Mouse (Mus musculus): Measurements from ENCODE around the gene Pnpla5.
A peak's percentile ranks its signal among the peaks of the same experiment; 100 is the strongest.
"Not testable (repeated sequence)": the region's sequence is repeated elsewhere in the genome, so short reads cannot be mapped to it uniquely, and the experiment has no call there.

Gene Pnpla5

GRCm38 (mm10) chr15:84116466-84116865, 6.5 kb downstream of the Pnpla5 start:
- DNase-seq: no peak

- no peak for DNase-seq
Observed at GRCm38 (mm10) chr15:84115727-84116126, 7.2 kb downstream of the Pnpla5 start.

- DNase-seq: no peak
Observed at GRCm38 (mm10) chr15:84113873-84114272, 9.1 kb downstream of the Pnpla5 start.

GRCm38 (mm10) chr15:84108899-84109298, 14.1 kb downstream of the Pnpla5 start:
- DNase-seq: no peak

GRCm38 (mm10) chr15:84105924-84106500, 17.0 kb downstream of the Pnpla5 start:
- no peak for DNase-seq

- DNase-seq: peak; percentile 73
Observed at GRCm38 (mm10) chr15:84105105-84105923, 17.7 kb downstream of the Pnpla5 start, which contains the start of gene Sult4a1. TSS of gene Sult4a1 (minus strand) at chr15:84105754.

GRCm38 (mm10) chr15:84104626-84105025, 18.3 kb downstream of the Pnpla5 start:
- DNase-seq: no peak

- DNase-seq: not testable (repeated sequence)
Observed at GRCm38 (mm10) chr15:84097536-84097935, 25.4 kb downstream of the Pnpla5 start.

GRCm38 (mm10) chr15:84096051-84096450, 26.9 kb downstream of the Pnpla5 start:
- DNase-seq: no peak

GRCm38 (mm10) chr15:84094921-84095320, 28.1 kb downstream of the Pnpla5 start:
- DNase-seq: no peak

GRCm38 (mm10) chr15:84086775-84087174, 36.2 kb downstream of the Pnpla5 start:
- no peak for DNase-seq

- DNase-seq: no peak
Observed at GRCm38 (mm10) chr15:84086364-84086763, 36.6 kb downstream of the Pnpla5 start.

GRCm38 (mm10) chr15:84080069-84080468, 42.9 kb downstream of the Pnpla5 start:
- DNase-seq: no peak

GRCm38 (mm10) chr15:84079519-84079918, 43.5 kb downstream of the Pnpla5 start:
- peak; percentile 81 for DNase-seq

GRCm38 (mm10) chr15:84078667-84079066, 44.3 kb downstream of the Pnpla5 start:
- DNase-seq: no peak

- no peak for DNase-seq
Observed at GRCm38 (mm10) chr15:84077151-84077550, 45.8 kb downstream of the Pnpla5 start.

- DNase-seq: no peak
Observed at GRCm38 (mm10) chr15:84074705-84075185, 48.2 kb downstream of the Pnpla5 start.

GRCm38 (mm10) chr15:84073911-84074704, 48.9 kb downstream of the Pnpla5 start:
- DNase-seq: peak; percentile 71

GRCm38 (mm10) chr15:84073058-84073457, 49.9 kb downstream of the Pnpla5 start:
- DNase-seq: no peak

- peak; percentile 83 for DNase-seq
Observed at GRCm38 (mm10) chr15:84072226-84072625, 50.7 kb downstream of the Pnpla5 start.

- no peak for DNase-seq
Observed at GRCm38 (mm10) chr15:84070116-84070676, 52.8 kb downstream of the Pnpla5 start.

GRCm38 (mm10) chr15:84069455-84070050, 53.4 kb downstream of the Pnpla5 start:
- DNase-seq: no peak

Measured in right cerebral cortex, adult 18-20 months (tissue).